Mouse (Mus musculus): ENCODE measurements around the gene Ntf5. TPM values are rescaled to one million over a fixed set of nuclear protein-coding genes. Genes with fewer than 3 reads are reported as not detected.

The Ntf5 gene
- polyA plus RNA-seq (2015; fragmentation: Illumina TruSeq; extraction: RNeasy Lipid Tissue Mini Kit (QIAGEN cat#74804); ENCODE audit: insufficient read depth, low replicate concordance): not detected

GRCm38 (mm10) chr7:45413113-45413863, at the start of gene Ntf5:
TSS of gene Ntf5 (plus strand) at chr7:45413695.

DNA sequence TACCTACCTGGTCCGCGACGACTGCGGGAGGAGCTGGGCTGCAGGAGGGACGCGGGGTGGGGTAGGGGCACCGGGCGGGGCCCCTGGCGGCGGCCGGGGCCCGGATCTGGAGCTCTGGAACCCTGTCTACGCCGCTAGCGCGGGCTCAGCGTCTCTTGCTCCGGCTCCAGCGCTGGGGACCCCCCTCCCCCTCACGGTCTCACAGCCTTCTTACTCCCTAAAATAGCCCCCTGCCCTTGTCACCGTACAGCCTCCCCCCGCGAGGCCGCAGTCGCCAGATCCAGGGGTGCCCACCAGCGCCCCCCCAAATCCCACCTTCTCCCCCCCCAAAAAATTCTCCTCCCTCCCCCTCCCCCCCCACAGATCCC, 46.9 kb upstream of the Ntf5 start, which contains the start of gene Ppfia3:
TSS of gene Ppfia3 (minus strand) at position 368 of the 368 bp plus-strand sequence.

DNA sequence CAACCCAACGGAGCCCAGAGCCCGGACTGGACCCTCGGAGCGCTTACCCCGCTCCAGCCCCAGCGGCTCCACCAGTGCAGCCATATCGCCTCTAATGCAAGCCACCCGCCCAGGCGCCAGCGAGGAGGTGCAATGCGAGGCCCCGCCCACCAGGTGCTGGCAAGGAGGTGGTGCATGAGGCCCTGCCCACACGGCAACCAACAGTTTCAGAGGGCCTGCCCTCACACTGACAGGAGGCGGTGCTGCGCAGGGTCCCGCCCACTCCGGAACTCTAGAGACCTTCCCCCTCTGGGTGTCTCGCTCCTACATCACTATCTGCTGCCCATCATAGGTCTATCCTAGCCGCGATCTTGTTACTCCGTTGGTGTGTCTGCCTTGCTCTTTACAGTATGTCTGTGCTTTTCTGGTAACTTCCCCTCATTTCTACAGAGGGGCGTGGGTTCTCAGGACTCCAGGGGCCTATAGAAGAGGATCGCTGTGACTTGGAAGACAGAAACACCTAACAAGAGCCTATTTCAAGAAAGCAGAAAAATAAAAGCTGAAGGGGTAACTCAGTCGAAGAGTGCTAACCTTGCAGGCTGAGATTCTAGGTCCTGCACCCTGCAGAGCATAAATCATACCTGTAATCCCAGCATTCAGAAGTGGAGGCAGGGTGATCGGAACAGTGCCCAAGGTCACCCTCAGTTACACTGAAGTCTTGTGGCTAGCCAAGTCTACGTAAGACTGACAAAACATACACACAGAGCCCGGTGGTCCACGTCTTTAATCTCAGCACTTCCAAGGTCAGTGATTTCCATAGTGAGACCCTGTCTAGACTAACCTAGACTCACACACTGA, 42.8 kb upstream of the Ntf5 start, which contains the start of gene Lin7b:
TSS of gene Lin7b (minus strand) at position 109 of the 837 bp plus-strand sequence.

GRCm38 (mm10) chr7:45395578-45396336, 17.7 kb upstream of the Ntf5 start, which contains the start of gene Snrnp70:
TSS of gene Snrnp70 (minus strand) at chr7:45395742.

GRCm38 (mm10) chr7:45405091-45406075, 8.1 kb upstream of the Ntf5 start, which contains the start of gene Kcna7:
TSS of gene Kcna7 (plus strand) at chr7:45405653.

DNA sequence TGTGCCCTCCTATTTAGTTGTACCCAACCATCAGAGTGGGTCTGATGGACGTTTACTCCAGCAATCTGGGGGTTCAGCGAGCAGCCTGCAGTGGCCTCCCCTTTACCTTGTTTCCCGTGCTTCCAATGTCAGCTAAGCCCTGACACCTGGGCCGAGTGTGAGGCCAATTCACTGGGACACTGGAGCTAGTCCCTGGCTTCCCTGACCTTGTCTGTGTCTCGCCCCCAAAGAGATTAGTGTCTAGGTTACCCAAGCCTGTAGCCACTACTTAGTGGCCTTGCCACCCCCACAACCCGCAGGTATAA, 7.1 kb downstream of the Ntf5 start, which contains the start of gene Lhb:
TSS of gene Lhb (plus strand) at position 206 of the 305 bp plus-strand sequence.

GRCm38 (mm10) chr7:45434203-45435015, 20.9 kb downstream of the Ntf5 start, which contains the start of gene Gys1:
TSS of gene Gys1 (plus strand) at chr7:45434844.

GRCm38 (mm10) chr7:45437521-45438276, 24.2 kb downstream of the Ntf5 start, which contains the start of gene Ruvbl2:
TSS of gene Ruvbl2 (minus strand) at chr7:45438096.

DNA sequence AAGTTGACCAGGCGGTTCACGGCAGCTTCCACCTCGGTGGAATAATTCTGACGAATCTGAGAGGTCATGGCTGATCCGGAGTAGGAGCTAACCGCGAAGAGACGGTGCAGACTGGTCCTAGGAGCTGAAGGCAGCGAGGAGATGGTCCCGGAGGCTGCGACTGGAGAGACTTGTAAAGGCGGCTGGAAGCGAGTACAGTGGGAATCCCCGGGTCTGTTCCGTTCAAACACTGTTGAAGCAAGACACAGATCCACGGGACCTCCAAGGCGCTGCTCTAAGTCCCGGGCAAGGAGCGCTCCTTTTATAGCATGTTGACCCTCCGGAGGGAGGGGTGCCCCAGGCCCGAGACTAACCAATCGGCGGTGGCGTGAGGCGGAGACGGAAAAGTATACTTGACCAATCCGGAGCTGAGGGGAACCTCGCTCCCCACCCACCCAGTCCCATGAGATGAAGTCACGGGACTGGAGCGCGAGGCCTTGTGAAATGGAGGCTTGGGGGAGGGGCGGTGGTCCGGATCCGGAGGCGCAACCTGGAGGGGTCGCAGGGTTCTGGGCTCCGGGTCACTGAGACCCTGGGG, 46.2 kb downstream of the Ntf5 start, which contains the start of gene Ftl1:
TSS of gene Ftl1 (minus strand) at position 321 of the 577 bp plus-strand sequence.

GRCm38 (mm10) chr7:45466283-45467089, 53.0 kb downstream of the Ntf5 start, which contains the start of gene Bax:
TSS of gene Bax (minus strand) at chr7:45466898.

Other genes with a start within 250 kb of the Ntf5 start
- not detected for gene Slc17a7, start 249.7 kb upstream of the Ntf5 start, polyA plus RNA-seq (2015; fragmentation: Illumina TruSeq; extraction: RNeasy Lipid Tissue Mini Kit (QIAGEN cat#74804); ENCODE audit: insufficient read depth, low replicate concordance)
- gene Gfy, start 234.1 kb upstream of the Ntf5 start, polyA plus RNA-seq (2015; fragmentation: Illumina TruSeq; extraction: RNeasy Lipid Tissue Mini Kit (QIAGEN cat#74804); ENCODE audit: insufficient read depth, low replicate concordance): not detected
- not detected for gene Pth2, start 232.7 kb upstream of the Ntf5 start, polyA plus RNA-seq (2015; fragmentation: Illumina TruSeq; extraction: RNeasy Lipid Tissue Mini Kit (QIAGEN cat#74804); ENCODE audit: insufficient read depth, low replicate concordance)
- 0.10 TPM for gene Ccdc155, start 208.8 kb upstream of the Ntf5 start, polyA plus RNA-seq (2015; fragmentation: Illumina TruSeq; extraction: RNeasy Lipid Tissue Mini Kit (QIAGEN cat#74804); ENCODE audit: insufficient read depth, low replicate concordance)
- gene Dkkl1, start 201.5 kb upstream of the Ntf5 start, polyA plus RNA-seq (2015; fragmentation: Illumina TruSeq; extraction: RNeasy Lipid Tissue Mini Kit (QIAGEN cat#74804); ENCODE audit: insufficient read depth, low replicate concordance): 0.99 TPM
- gene Tead2, start 197.9 kb upstream of the Ntf5 start, polyA plus RNA-seq (2015; fragmentation: Illumina TruSeq; extraction: RNeasy Lipid Tissue Mini Kit (QIAGEN cat#74804); ENCODE audit: insufficient read depth, low replicate concordance): 2.5 TPM
- 398 TPM for gene Cd37, start 174.6 kb upstream of the Ntf5 start, polyA plus RNA-seq (2015; fragmentation: Illumina TruSeq; extraction: RNeasy Lipid Tissue Mini Kit (QIAGEN cat#74804); ENCODE audit: insufficient read depth, low replicate concordance)
- gene Slc6a16, start 172.6 kb upstream of the Ntf5 start, polyA plus RNA-seq (2015; fragmentation: Illumina TruSeq; extraction: RNeasy Lipid Tissue Mini Kit (QIAGEN cat#74804); ENCODE audit: insufficient read depth, low replicate concordance): not detected
- gene Slc6a21, start 136.2 kb upstream of the Ntf5 start, polyA plus RNA-seq (2015; fragmentation: Illumina TruSeq; extraction: RNeasy Lipid Tissue Mini Kit (QIAGEN cat#74804); ENCODE audit: insufficient read depth, low replicate concordance): 0.97 TPM
- gene Trpm4, start 79.9 kb upstream of the Ntf5 start, polyA plus RNA-seq (2015; fragmentation: Illumina TruSeq; extraction: RNeasy Lipid Tissue Mini Kit (QIAGEN cat#74804); ENCODE audit: insufficient read depth, low replicate concordance): 3.5 TPM
- 0.15 TPM for gene Hrc, start 78.4 kb upstream of the Ntf5 start, polyA plus RNA-seq (2015; fragmentation: Illumina TruSeq; extraction: RNeasy Lipid Tissue Mini Kit (QIAGEN cat#74804); ENCODE audit: insufficient read depth, low replicate concordance)
- gene Ppfia3, start 46.7 kb upstream of the Ntf5 start, polyA plus RNA-seq (2015; fragmentation: Illumina TruSeq; extraction: RNeasy Lipid Tissue Mini Kit (QIAGEN cat#74804); ENCODE audit: insufficient read depth, low replicate concordance): 0.10 TPM
- not detected for gene Lin7b, start 43.1 kb upstream of the Ntf5 start, polyA plus RNA-seq (2015; fragmentation: Illumina TruSeq; extraction: RNeasy Lipid Tissue Mini Kit (QIAGEN cat#74804); ENCODE audit: insufficient read depth, low replicate concordance)
- 639 TPM for gene Snrnp70, start 18.0 kb upstream of the Ntf5 start, polyA plus RNA-seq (2015; fragmentation: Illumina TruSeq; extraction: RNeasy Lipid Tissue Mini Kit (QIAGEN cat#74804); ENCODE audit: insufficient read depth, low replicate concordance)
- gene Kcna7, start 8.0 kb upstream of the Ntf5 start, polyA plus RNA-seq (2015; fragmentation: Illumina TruSeq; extraction: RNeasy Lipid Tissue Mini Kit (QIAGEN cat#74804); ENCODE audit: insufficient read depth, low replicate concordance): not detected
- gene Lhb, start 7.1 kb downstream of the Ntf5 start, polyA plus RNA-seq (2015; fragmentation: Illumina TruSeq; extraction: RNeasy Lipid Tissue Mini Kit (QIAGEN cat#74804); ENCODE audit: insufficient read depth, low replicate concordance): not detected
- 7.5 TPM for gene Gys1, start 21.1 kb downstream of the Ntf5 start, polyA plus RNA-seq (2015; fragmentation: Illumina TruSeq; extraction: RNeasy Lipid Tissue Mini Kit (QIAGEN cat#74804); ENCODE audit: insufficient read depth, low replicate concordance)
- gene Ruvbl2, start 24.4 kb downstream of the Ntf5 start, polyA plus RNA-seq (2015; fragmentation: Illumina TruSeq; extraction: RNeasy Lipid Tissue Mini Kit (QIAGEN cat#74804); ENCODE audit: insufficient read depth, low replicate concordance): 12.1 TPM
- gene Ftl1, start 46.2 kb downstream of the Ntf5 start, polyA plus RNA-seq (2015; fragmentation: Illumina TruSeq; extraction: RNeasy Lipid Tissue Mini Kit (QIAGEN cat#74804); ENCODE audit: insufficient read depth, low replicate concordance): 761 TPM
- 41.1 TPM for gene Bax, start 53.2 kb downstream of the Ntf5 start, polyA plus RNA-seq (2015; fragmentation: Illumina TruSeq; extraction: RNeasy Lipid Tissue Mini Kit (QIAGEN cat#74804); ENCODE audit: insufficient read depth, low replicate concordance)
- gene Tulp2, start 68.2 kb downstream of the Ntf5 start, polyA plus RNA-seq (2015; fragmentation: Illumina TruSeq; extraction: RNeasy Lipid Tissue Mini Kit (QIAGEN cat#74804); ENCODE audit: insufficient read depth, low replicate concordance): 0.11 TPM
- gene Gm45808, start 73.1 kb downstream of the Ntf5 start, polyA plus RNA-seq (2015; fragmentation: Illumina TruSeq; extraction: RNeasy Lipid Tissue Mini Kit (QIAGEN cat#74804); ENCODE audit: insufficient read depth, low replicate concordance): not detected
- gene Dhdh, start 75.1 kb downstream of the Ntf5 start, polyA plus RNA-seq (2015; fragmentation: Illumina TruSeq; extraction: RNeasy Lipid Tissue Mini Kit (QIAGEN cat#74804); ENCODE audit: insufficient read depth, low replicate concordance): 6.0 TPM
- gene Nucb1, start 96.7 kb downstream of the Ntf5 start, polyA plus RNA-seq (2015; fragmentation: Illumina TruSeq; extraction: RNeasy Lipid Tissue Mini Kit (QIAGEN cat#74804); ENCODE audit: insufficient read depth, low replicate concordance): 82.9 TPM
- gene Ppp1r15a, start 112.6 kb downstream of the Ntf5 start, polyA plus RNA-seq (2015; fragmentation: Illumina TruSeq; extraction: RNeasy Lipid Tissue Mini Kit (QIAGEN cat#74804); ENCODE audit: insufficient read depth, low replicate concordance): 28.5 TPM
- gene Plekha4, start 112.6 kb downstream of the Ntf5 start, polyA plus RNA-seq (2015; fragmentation: Illumina TruSeq; extraction: RNeasy Lipid Tissue Mini Kit (QIAGEN cat#74804); ENCODE audit: insufficient read depth, low replicate concordance): 3.0 TPM
- gene Hsd17b14, start 141.2 kb downstream of the Ntf5 start, polyA plus RNA-seq (2015; fragmentation: Illumina TruSeq; extraction: RNeasy Lipid Tissue Mini Kit (QIAGEN cat#74804); ENCODE audit: insufficient read depth, low replicate concordance): 0.86 TPM
- 27.9 TPM for gene Bcat2, start 156.5 kb downstream of the Ntf5 start, polyA plus RNA-seq (2015; fragmentation: Illumina TruSeq; extraction: RNeasy Lipid Tissue Mini Kit (QIAGEN cat#74804); ENCODE audit: insufficient read depth, low replicate concordance)
- gene Fgf21, start 201.8 kb downstream of the Ntf5 start, polyA plus RNA-seq (2015; fragmentation: Illumina TruSeq; extraction: RNeasy Lipid Tissue Mini Kit (QIAGEN cat#74804); ENCODE audit: insufficient read depth, low replicate concordance): not detected
- gene Fut1, start 203.6 kb downstream of the Ntf5 start, polyA plus RNA-seq (2015; fragmentation: Illumina TruSeq; extraction: RNeasy Lipid Tissue Mini Kit (QIAGEN cat#74804); ENCODE audit: insufficient read depth, low replicate concordance): 0.51 TPM
- gene Izumo1, start 208.1 kb downstream of the Ntf5 start, polyA plus RNA-seq (2015; fragmentation: Illumina TruSeq; extraction: RNeasy Lipid Tissue Mini Kit (QIAGEN cat#74804); ENCODE audit: insufficient read depth, low replicate concordance): 0.46 TPM
- 2.6 TPM for gene Rasip1, start 213.8 kb downstream of the Ntf5 start, polyA plus RNA-seq (2015; fragmentation: Illumina TruSeq; extraction: RNeasy Lipid Tissue Mini Kit (QIAGEN cat#74804); ENCODE audit: insufficient read depth, low replicate concordance)
- gene Mamstr, start 226.3 kb downstream of the Ntf5 start, polyA plus RNA-seq (2015; fragmentation: Illumina TruSeq; extraction: RNeasy Lipid Tissue Mini Kit (QIAGEN cat#74804); ENCODE audit: insufficient read depth, low replicate concordance): 1.0 TPM

Measured in spleen, adult 10 weeks (tissue).